Mouse (Mus musculus) left cerebral cortex, postnatal 36 days (tissue): Measurements from ENCODE around the gene Lrrc71. TPM values are rescaled to one million over a fixed set of nuclear protein-coding genes. Genes with fewer than 3 reads are reported as not detected.
A peak's percentile ranks its signal among the peaks of the same experiment; 100 is the strongest.

ENCODE experiments used
- DNase-seq, 2 experiments: peaks; one replicate each; pipeline ENCODE4 v3.0.0; 2021 to 2022; ENCODE audit warnings: low spot score in 2 of 2, mixed read lengths in 1 of 2
- intact Hi-C: fragments of 180-260 bp; cut with DNase I; formaldehyde crosslinking; loops from one replicate; pipeline ENCODE4 v1.15.1; 2025
- total RNA-seq, 2 experiments: library from RNA; stranded (reverse); gene quantifications; 2 replicates each; pipeline ENCODE4 v1.2.3; 2021

Gene Lrrc71
- total RNA-seq, 2 experiments from 2014 or later: 0.49 TPM; not detected in 1

DNA sequence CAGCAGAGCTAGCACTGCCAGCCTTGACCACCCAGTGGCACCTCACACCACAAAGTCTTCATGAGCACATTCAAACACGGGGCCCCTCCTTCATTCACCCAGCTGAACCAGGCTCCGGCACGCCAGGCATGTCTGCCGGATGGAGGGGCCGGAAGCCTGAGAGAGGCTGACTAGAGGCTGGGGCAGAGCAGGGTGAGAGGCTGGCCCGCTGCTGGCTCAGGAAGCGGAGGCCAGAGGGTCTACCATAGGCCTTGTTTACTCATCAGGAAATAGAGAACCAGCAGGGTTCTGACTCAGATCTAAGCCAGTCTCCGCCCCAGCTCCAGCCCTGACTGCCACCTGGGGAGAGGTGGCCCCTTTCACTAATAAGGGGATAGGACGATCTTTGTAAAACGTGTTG is 16.7 kb upstream of the Lrrc71 start:
- no peak for DNase-seq
- intact Hi-C loops: no loop called here

DNA sequence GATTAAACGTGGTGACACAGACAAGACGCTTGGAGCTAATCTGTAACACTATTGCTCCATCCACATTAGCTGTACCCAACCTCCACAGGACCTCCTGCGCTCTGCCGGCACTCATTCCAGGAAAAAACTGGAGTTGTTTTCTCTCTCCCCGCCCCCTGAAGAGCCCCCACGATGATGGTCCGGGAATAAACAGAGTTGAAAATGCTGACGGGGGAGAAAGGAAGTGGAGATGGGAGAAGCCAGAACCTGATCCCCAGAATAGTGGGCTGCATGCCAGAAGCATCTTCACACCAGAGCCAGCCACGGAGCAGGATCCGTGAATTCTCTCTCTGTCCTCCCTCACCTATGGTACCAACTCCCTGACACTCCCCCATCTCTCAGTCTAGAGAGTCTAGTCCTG is 16.1 kb upstream of the Lrrc71 start:
- no peak for DNase-seq
- intact Hi-C loops: no loop called here

DNA sequence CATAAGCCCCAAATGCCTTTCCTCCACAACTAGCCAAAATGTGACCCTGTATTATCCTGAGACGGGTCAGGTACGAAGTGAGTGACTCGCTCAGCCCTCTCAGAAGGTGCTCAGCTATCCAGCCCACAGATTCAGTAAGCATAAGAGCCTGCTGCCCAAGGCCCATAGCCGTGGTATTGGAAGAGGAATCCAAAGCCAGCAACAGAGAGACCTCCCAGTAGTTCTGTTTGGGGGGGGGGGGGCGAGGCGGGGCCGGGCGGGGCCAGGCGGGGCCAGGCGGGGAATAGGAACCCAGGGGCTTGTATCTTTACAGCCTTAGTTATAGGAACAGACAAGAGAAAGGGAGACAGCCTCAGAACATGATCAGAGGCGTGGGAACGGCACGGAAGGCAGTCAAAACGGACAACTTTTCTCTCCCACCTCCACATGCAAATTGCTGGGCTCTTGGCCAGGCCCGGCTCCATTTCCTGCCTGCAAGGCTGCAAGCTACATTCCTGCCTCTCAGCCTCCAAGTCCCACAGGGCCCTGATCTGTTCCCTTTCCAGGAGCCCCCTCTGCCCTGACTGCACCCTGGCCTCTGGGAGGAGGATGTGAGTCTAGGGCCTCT is 15.4 kb upstream of the Lrrc71 start:
- DNase-seq: peak; percentile 83 to 86
- intact Hi-C loops: no loop called here

DNA sequence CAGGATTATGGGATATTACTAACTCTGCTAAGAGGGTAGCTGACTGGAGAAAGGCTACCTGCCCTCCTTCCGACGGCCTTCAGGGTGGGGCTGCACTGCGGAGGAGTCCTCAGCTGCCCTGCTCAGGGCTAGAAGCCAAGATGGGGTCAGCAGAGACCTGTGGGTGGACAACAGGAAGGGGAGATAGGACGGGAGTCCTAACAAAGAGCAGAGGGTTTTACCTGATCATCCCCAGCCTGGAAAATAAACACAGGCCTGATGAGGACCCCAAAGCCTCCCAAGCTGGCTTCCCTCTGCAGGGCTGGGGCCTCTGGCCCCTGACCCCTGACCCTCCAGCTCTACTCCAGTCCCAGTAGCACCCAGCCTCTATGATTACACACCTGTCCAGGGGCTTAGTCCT is 14.8 kb upstream of the Lrrc71 start:
- no peak for DNase-seq
- intact Hi-C loops: no loop called here

DNA sequence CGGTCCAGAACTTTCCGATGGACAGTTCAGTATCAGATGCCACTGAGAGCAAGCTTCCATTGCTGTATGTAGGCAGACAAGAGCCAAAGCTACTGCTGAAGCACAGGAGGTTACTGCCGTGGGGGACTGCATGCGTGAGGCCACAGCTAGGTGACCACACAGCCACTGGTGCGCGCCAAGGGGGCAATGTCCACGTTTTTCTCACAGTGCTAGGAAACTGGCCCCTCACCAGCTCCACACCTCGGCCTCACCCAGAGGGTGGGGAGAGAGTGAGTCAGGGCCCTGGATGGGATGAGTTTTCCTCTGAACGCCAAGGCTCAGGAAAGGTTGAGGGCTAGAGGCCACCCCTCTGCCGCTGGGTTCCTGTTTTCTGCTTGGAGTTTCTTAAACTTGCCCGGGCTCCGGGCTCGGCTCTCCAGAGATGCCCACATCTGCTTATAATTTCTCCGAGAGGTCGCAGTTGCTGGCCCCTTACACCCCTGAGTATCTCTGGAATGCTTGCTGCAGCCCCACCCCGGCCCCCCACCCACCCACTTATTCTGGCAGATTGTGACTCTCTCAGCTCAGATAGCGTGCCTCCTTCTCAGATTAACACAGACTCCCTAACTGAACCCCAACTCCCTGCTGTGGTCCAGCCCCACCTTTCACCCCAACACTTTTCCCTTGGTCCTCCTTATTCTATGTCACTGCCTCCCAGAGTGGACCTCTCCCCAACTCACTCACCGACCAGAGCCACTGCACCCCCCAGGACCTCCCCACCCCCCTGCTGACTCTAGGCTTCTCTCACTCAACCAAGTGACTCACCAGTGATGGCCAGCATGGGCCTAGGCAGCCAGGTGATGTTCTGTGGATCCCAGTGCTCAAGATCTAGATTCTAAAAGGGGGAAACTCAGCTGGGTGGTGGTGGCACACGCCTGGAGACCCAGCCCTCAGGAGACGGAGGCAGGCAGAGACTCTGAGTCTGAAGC is 13.3 kb upstream of the Lrrc71 start:
- intact Hi-C loops: no loop called here
- no peak for DNase-seq

DNA sequence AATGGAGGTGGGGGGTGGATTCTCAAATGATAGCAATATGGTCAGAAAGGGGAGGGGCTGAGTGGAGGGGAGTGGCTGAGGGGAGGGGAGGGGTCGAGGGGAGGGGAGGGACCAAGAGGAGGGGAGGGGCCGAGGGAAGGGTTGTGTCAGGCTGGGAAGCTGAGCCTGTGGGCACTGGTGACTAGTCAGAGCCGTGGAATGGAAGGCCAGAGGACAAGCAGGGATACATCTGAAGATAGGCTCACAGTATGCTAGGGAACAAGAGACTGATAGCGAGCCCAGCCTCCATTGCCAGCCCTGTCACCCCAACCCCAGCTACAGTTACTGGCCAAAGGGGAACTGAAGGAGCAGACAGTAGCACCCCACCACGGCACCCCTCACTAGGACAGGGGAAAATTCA is 10.2 kb upstream of the Lrrc71 start:
- intact Hi-C loops: no loop called here
- DNase-seq: no peak

DNA sequence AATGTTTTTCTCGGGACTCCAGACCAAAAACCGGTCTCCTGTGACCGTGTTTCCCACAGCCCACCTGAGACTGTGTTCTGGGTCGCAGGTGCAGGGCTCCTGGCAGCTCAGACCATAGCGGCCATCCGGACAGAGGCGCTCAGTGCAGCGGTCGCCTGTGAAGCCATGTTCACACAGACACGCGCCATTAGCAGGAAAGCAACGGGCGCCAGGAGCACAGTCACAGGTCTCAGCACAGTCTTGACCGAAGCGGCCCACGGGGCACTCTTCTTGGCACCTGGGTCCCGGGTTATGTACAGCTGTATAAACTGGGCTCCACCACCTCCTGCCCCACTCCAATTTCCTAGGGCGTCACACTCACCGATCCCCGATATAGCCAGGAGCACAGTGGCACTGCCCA is 8.1 kb upstream of the Lrrc71 start:
- intact Hi-C loops: no loop called here
- DNase-seq: no peak

DNA sequence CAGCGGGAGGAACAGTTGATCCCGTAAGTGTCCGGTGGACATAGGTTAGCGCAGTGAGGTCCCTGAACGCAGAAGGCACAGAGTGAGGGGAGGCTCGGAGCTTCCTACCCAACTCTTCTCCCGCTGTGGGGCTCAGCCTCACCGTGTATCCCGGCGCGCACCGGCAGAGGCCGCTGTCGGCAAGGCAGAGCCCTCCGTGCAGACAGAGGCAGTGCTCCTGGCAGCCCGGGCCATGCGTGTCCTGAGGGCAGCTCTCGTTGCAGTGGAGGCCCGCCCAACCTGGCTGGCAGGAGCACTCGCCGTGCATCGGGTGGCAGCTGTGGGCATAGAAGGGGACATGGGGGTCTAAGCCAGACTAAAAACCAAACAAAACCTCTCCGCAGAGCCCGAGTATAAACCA is 7.5 kb upstream of the Lrrc71 start:
- DNase-seq: peak; percentile 78 to 80
- intact Hi-C loops: no loop called here

DNA sequence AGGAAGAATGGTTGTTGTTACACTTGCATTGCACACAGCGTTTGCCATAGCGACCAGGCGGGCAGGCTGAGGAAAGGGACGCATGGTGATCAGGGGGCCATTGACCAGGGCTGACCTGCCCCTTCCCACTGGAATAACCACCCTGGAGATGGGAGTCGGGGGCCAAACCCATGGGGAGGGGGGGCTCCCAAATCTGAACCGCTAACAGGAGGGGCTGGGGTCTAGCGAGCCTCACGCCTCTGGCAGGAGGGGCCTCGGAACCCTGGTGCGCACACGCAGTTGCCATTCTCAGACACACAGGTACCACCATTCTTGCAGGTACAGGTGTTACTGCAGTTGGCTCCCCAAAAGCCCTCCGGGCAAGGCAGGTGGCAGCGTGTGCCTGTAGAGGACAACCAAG is 5.4 kb upstream of the Lrrc71 start:
- no peak for DNase-seq
- intact Hi-C loops: no loop called here

DNA sequence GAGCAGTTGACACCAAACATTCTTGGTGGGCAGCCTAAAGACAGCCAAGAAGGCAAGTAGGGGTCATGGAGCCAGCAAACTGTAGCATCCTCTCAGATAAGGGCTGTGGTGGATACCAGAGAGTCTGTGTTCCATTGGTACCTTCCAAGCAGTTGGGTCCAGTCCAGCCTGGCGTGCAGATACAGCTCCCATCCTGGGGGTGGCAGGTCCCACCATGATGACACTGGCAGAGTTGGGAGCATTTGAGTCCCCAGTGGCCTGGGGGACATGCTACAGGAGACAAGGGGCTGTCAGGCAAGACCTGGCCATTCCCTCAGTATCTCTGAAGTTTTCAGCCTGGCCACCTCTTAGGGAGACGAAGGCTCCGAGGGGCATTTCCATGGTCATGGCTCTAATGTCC is 4.1 kb upstream of the Lrrc71 start:
- intact Hi-C loops: no loop called here
- DNase-seq: no peak

DNA sequence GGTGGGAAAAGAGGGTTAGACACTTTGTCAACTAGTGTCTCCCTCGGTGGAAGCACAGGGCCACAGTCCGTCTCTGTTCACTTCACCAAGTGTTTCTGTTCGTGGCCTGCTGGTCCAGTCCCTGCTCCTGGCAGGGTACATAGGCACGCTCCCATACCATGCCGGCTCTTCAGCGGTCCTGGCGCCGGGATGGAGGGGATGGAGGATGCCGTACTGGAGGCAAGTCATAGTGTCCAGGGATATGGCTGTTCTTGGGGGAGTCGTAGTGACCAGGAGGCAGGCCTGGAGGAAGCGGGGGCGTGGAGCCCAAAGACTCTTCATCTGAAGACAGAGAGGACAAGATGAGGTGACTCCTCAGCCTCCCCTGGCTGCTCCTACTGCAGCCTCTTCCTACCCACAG is 1.6 kb upstream of the Lrrc71 start:
- no peak for DNase-seq
- intact Hi-C loops: no loop called here

DNA sequence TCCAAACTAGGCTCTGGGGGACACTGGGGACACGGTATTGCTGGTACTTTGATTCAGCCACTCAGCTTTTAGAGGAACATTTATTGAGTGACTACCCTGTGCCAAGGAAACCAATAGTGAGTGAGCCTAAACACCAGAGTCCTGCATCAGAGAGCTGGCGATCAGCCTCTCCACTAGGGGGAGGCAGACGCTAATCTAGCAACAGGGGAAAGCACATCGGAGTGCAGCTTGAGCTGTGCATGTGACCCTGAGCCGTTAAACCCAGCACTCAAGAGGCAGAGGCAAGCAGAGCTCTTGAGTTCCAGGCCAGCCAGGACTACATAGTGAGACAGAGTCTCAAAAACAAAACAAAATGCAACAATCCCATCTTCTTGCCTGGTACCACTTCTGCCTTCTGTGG is 611 bp upstream of the Lrrc71 start:
- DNase-seq: peak; percentile 27 to 48
- intact Hi-C loops: no loop called here

DNA sequence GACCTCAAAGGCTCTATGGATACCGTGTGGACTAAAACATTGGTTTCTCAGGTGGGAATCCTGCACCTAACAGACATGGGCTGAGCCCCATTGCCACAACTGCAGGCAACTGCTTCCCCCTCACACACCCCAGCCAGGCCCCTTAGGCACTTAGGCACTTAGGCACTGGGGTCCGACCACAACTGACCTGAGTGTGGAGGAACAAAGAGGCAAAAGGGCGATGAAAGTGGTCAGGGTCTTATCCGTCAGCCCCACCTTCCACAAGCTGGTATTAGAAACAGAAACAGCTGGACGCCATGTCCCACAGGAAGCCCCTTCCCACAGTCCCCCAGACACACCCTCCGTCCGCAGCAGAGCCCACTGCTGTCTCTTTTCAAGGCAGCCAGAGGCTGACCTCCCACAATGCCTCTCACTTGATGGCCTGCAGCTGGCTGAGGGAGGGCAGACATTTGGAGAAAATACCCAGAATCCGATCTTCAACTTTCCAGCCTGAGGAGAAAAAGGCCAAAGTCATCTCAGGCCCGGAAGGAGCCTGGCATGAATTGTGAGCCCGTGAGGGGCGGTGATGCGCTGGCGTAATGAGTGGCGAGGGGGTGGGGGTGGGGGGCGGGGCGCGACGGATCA is 3.3 kb downstream of the Lrrc71 start:
- DNase-seq: no peak
- intact Hi-C loops: no loop called here

DNA sequence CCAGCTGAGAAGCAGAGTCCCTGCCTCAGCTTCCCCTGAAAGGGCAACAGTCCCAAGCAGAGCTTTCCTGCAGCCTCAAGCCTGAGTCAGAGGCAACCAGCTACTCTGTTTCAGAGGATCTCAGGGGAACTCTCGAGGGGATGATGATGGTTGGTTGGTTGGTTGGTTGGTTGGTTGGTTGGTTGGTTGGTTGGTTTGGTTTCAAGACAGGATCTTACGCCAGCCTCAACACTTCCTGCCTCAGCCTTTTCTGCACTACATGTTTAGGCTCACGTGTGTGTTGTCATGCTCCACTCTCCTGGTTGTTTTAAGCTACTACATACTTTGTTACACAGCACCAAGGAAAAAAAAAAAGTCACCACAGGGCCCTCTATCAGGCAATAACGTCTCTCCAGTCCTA is 4.5 kb downstream of the Lrrc71 start:
- intact Hi-C loops: no loop called here

DNA sequence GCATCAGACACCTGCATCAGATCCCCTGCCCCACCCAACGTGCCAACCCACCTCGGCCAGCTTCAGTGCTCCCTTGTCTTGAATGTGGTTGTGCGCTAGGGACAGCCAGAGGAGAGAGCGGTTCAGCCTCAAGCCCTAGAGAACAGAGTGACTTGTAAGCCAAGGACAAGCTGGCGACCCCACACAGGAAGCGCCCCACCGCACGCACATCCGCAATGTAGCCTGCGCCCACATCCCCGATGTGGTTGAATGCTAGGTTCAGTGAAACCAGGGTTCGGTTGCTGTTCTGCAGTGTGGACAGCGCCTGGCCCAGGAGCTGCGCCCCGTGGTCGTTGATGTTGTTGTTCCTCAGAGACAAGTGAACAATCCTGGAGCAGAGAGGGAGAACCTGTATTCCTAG is 5.7 kb downstream of the Lrrc71 start:
- no peak for DNase-seq
- intact Hi-C loops: no loop called here

More for the DNA sequence above, 4.5 kb downstream of the Lrrc71 start:
- no peak for DNase-seq

DNA sequence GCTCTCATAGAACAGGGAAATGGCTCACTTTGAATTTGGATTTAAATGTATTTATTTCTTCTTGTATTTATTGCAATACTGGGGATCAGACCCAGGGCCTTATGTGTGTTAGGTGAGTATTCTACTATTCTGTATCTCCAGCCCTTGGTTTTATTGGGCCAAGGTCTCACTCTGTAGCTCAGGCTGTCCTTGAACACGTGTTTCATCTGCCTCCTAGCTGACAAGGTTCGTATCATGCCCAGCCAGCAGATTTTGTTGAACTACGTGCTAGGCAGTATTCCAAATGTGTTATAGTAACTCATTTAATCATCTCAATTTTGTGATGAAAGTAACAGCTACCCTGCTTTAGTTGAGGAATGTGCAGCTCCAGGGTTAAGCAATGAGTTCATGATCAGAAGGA is 6.4 kb downstream of the Lrrc71 start:
- no peak for DNase-seq
- intact Hi-C loops: no loop called here

DNA sequence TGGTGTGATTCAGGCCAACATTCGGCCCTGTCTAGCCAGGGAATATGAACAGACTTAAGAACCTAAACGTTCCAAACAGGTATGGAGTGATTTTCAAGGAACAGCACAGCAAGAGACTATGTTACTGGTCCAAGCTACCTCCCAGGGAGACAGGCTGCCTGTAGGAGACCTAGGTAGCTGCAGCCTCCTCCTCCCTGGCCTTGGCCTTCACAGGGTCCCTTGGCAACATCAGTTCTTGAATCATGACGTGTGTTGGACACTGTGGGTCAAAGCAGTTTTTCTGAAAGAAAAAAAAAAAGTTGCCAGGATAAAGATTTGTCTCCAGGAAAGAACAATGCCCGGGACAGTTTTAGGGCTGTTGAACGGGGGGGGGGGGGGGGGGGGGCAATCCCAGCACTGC is 9.5 kb downstream of the Lrrc71 start:
- no peak for DNase-seq
- intact Hi-C loops: no loop called here

DNA sequence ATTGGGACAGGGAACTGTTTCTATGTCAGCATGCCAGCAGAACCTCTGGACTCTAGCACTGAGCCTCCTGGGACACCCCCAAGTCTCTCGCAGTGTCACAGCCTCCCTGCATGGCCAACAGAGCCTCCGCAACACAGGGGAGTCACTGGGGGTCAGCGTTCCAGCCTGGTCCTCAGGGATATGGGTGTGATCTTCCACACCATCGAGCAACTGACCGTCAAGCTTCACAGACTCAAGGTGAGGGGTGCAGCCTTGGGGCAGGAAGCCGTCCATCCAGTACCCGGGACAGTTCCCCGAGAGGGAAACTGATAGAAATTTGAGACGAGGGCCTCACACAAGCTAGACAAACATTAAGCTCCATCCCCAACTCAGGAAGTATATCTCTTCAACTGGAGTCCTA is 13.1 kb downstream of the Lrrc71 start:
- intact Hi-C loops: no loop called here
- DNase-seq: no peak

DNA sequence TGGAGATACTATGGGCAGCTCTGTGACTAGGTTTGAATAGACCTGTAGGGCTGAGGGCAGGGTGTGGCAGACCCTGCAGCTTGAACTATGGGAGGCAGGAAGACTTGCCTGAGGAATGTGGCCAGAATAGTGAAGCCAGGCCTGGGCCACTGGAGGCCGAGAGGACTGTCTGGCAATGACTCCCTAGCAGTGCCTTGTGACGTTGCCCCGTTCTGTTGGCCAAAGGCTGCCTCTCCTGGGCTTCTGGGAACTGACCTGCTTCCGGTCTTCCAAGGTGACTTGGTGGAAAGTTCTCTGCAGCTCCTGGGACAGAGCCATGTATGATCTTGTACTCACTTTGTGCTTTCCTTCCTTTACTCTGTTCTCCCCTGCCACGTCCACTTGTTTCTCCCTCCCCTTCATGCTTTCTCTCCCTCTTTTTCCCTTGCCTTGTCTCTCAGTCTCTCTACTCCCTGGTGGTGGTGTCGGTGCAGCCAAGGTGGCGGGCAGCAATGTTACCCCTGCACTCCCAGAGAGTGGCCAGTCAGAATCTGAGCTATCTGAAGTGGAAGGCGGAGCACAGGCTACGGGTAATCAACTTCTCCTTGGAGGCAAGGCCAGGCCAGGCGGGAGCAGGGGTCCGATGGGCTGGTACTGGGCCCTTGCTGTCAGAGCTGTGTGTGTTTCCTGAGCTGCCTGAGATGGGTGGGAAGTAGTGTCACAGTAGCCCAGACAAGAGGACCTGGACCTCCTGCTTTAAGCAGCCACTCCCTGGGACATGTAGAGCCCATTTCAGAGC is 14.3 kb downstream of the Lrrc71 start:
- intact Hi-C loops: no loop called here
- DNase-seq: no peak

DNA sequence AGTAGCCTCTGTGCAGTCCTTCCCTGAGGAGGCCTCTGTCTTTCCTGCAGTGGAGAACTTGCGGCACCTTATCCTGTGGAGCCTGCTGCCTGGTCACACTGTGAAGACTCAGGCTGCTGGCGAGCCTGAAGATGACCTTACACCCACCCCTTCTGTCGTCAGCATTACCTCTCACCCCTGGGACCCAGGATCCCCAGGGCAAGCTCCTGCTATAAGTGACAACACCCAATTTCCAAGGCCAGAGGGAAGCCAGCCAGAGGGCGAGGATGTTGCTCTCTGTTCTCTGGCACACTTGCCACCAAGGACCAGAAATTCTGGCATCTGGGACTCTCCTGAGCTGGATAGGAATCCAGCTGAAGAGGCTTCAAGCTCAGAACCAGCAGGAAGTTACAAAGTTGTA is 15.3 kb downstream of the Lrrc71 start:
- intact Hi-C loops: no loop called here
- DNase-seq: no peak
